Mouse (Mus musculus): Measurements from ENCODE around the gene Snx14.
A peak's percentile ranks its signal among the peaks of the same experiment; 100 is the strongest.

Snx14 gene

DNA sequence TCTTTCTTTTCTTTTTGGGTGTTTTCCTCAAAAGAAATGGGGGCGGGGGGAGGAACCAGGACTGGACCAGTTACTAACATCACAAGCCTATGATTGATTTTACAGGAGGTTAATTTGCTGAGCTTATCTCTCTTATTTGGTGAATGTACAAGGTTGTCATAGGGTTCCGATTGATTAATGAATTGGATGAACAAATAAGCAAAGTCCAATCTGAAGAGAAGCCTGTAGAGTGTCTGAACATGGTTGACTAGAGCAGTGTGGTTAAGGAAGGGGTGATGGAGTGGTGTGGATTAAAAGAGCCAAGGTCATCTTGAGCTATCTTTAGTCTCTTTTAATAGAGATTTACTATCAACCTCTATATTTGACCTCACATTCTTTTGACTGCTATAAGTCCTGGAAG, 94.3 kb downstream of the Snx14 start:
- no peak for DNase-seq (ENCODE audit: low spot score in 2 of 2)

DNA sequence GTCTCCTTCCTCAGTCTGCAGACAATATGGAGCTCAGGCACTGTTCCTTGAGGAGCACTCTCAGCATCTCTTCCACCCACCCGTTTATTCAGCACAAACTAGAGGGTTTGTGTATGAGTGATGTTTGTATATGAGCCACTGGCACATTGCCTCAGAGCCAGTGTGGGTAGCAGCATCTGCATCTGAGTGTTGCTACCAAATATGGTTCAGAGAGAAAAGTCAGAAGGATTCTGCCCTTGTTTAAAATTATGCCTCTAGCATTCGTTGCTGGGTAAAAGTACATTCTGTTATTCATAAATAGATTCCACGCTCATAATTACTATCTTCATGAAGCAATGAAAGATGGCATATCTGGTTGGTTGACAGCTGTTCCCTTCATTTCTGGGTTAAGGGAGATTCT, 96.1 kb downstream of the Snx14 start:
- no peak for DNase-seq (ENCODE audit: low spot score in 2 of 2)

DNA sequence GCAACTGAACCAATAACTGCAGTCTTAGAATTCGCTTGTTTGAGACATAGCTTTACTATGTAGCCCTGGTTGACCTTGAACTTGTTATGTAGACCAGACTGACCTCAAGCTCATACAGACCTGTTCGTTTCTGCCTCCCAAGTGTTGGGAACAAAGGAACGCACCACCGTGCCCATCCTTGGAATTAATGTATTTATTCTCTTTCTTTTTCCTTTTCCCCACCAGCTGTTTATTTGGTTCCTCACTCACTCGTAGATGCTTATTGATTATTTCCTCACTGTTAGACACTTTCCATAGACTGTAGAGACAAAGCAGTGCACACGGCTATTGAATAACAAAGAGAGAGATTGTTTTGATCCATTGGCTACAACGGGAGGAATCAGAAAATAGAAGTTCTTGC, 96.5 kb downstream of the Snx14 start:
- no peak for DNase-seq (ENCODE audit: low spot score in 2 of 2)

DNA sequence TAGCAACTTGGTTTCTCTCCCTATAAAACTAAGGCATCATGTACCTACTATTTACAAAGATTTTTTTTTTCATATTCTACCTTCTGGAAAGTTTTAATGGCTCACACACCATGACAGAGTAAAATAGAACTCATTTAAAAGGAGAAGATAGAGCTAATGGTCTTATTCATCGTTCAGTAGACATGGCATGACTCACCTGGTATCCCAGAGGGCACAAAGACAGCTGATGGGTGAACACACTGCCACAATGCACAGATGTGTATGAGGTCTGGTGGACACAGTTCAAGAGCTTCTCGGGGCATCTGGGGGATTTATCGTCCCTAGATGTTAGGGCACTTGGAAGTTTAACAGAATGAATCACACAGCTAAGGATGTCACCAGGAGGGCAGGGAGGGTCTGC, 97.9 kb downstream of the Snx14 start:
- DNase-seq (ENCODE audit: low spot score in 2 of 2): no peak

DNA sequence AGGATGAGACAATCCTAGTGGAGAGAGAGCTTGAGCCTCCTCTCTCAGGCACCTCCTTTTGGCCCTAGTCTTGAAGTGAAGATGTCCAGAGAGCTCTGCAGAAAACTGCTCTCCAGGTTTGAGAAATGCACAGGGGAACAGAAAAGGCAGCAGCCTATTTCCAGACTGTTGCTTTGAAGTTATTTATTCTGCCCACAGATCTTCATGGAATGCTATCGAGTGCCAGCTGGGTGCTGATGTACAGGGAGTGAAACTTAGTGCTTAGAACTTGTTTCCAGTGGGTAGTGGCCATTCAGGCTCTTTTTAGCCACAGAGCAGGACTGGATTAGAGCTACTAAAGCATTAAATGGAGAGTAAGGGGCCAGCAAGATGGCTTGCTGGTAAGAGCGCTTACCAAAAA, 102.9 kb downstream of the Snx14 start:
- DNase-seq (ENCODE audit: low spot score in 2 of 2): no peak

DNA sequence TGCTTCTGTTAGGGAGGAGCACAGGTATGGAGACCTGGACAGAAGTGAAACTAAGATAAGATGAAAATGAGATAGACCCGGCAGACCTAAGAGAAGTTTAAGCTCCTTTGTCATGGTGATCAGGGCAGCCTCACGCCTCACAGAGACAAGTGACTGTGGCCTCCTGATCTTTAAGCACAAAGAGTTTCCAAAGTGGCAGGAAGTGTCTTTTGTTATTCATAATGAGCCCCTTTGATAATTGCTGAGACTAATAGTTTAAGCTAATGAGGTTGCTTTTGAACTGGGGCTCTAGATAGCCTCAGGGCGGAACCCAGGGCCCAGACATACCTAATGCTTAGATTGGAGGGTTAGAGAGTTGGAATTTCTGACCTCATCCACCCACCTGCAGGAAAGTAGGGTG, 106.3 kb downstream of the Snx14 start:
- DNase-seq (ENCODE audit: low spot score in 2 of 2): no peak

DNA sequence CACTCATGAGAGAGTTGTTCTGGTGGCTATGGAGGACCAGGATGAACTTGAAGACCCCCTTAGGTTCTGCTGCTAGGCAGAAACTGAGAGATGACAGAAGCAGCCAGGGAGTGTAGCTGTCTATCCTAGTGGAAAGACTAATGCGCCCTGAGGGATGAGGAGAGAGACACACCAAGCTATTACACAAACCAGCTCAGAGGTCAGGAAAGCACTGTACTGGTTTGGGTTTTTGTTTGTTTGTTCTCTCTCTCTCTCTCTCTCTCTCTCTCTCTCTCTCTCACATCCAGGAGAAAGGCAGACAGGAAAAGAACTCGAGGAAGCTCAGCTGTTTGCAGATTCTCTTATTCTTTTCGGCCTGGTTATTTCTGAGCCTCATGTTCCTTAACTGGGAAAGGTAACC, 108.4 kb downstream of the Snx14 start:
- no peak for DNase-seq (ENCODE audit: low spot score in 2 of 2)

DNA sequence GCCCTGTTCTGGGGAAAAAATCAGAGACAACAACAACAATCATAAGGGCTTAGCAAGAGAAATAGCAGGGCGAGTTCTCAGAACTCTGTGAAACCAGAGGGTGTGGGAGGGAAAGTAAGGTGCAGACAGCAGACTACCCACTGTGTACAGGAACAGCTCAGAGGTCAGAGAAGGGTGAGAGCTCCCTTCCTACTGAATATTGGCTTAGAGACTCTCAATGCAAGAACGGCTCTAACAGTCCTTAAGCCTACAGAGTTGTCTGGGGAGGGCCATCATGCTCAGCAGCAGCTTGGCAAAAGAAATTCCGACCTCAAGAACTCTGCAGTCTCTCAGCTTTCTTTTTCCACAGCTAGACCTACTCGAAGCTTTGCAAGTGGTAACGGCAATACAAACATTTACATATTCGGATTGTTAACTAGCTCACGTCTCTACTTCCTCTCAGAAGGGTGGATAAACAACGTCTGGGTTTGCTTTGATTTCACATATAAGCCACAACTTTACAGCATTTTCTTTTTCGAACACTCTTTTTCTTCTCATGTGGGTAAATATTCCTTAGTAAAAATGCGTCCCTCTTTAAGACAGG, 109.5 kb downstream of the Snx14 start:
- peak; percentile 12 for DNase-seq (ENCODE audit: low spot score in 2 of 2)

DNA sequence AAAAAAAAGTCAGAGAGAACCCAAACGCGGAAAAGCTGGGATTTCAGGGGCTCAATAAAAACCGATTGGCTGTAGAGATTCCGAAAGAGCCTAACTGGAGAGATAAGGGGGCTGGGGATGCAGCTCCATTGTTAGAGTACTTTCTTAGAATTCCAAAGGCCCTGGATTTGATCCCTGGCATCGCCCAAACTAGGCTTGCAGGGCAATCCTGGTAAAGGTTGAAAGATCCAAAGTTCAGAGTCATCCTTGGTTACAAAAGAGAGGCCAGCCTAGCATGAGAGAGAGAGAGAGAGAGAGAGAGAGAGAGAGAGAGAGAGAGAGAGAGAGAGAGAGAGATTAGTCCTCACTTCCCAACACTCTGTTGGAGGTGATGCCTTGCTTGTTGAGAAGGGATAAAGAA, 110.1 kb downstream of the Snx14 start:
- DNase-seq (ENCODE audit: low spot score in 2 of 2): no peak

DNA sequence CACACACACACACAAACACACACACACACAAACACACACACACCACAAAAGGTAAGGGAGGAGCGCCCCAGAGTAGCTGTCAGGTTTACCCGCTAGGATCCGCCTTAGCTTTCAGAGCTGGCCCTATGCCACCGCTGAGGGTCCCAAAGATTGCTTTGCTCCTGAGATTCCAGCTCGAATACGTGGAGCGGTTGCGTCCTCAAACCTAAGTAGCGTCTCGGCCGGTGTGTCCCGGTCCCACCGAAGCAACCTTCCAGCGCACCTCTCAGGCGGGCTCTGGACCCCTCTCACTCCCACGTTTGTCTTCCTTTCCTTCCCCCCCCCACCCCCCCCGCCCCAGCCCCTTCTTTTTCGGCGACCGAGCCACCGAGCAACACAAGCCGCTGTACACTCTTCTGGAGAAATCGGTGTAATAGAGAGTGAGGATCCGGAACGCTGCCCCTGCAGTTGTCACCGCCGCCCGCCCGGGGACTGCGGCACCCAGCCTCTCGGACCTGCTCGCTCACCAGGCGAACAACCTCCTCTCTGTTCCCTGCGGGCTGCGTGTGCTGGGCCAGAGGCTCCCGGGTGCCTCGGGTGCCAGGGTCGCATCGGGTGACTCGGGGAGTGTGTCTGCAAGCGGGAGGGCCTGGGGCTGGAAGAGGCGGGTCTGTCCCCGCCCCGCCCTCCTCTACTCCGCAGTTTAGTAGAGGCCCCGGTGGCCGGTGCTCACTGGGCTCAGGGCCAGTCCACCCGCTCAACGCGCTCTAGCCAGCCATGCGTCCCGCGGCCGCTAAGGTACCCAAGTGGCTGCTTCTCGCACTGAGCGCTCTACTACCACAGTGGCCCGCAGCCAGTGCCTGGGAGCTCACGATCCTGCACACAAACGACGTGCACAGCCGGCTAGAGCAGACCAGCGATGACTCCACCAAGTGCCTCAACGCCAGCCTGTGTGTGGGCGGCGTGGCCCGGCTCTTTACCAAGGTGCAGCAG, 111.5 kb downstream of the Snx14 start, which contains the start of gene Nt5e:
Gene Nt5e, plus strand, starts transcription at position 268 of the 972 bp plus-strand sequence.
- peak; percentile 16 to 18 for DNase-seq (ENCODE audit: low spot score in 2 of 2)

All from spleen, postnatal 36 days (tissue).